Mouse (Mus musculus) ES-Bruce4 (cell line): ENCODE measurements around the gene Daam1. TPM values are rescaled to one million over a fixed set of nuclear protein-coding genes. Genes with fewer than 3 reads are reported as not detected.

Experiments
- H3K27ac ChIP-seq: 2 replicates; pipeline ENCODE4 v1.5.1; 2012; ENCODE audit warnings: low read length, inconsistent platforms; ENCODE audit not compliant: insufficient read depth
- H3K27me3 ChIP-seq: 2 replicates; pipeline ENCODE4 v1.6.1; 2012; ENCODE audit warnings: mild to moderate bottlenecking, low read length, inconsistent platforms; ENCODE audit not compliant: control insufficient read depth, poor library complexity, insufficient read depth, severe bottlenecking
- H3K36me3 ChIP-seq: 2 replicates; pipeline ENCODE4 v1.6.1; 2012; ENCODE audit warnings: inconsistent platforms, mild to moderate bottlenecking, low read length, moderate library complexity; ENCODE audit not compliant: control insufficient read depth, poor library complexity, insufficient read depth, severe bottlenecking
- H3K4me1 ChIP-seq: one replicate; pipeline ENCODE4 v1.8.1; 2011; ENCODE audit warnings: low read length; ENCODE audit not compliant: control insufficient read depth, insufficient read depth
- H3K4me3 ChIP-seq: 2 replicates; pipeline ENCODE4 v1.5.1; 2011; ENCODE audit warnings: low read depth, mild to moderate bottlenecking, low read length
- H3K9ac ChIP-seq: 2 replicates; pipeline ENCODE4 v1.6.1; 2012; ENCODE audit warnings: low read depth, mild to moderate bottlenecking, inconsistent platforms; ENCODE audit not compliant: poor library complexity, severe bottlenecking
- H3K9me3 ChIP-seq: replicated peaks from 2 replicates; pipeline ENCODE4 v1.6.1; 2012; ENCODE audit warnings: mild to moderate bottlenecking, low read length, inconsistent platforms; ENCODE audit not compliant: control insufficient read depth, poor library complexity, insufficient read depth, severe bottlenecking
- CTCF ChIP-seq: IDR thresholded peaks from one replicate; pipeline ENCODE4 v1.8.1; 2011; ENCODE audit warnings: low read depth, low read length
- EP300 ChIP-seq: IDR thresholded peaks from 2 replicates; pipeline ENCODE4 v1.6.1; 2011; ENCODE audit warnings: low read depth, low read length; ENCODE audit not compliant: insufficient read depth
- POLR2A ChIP-seq: IDR thresholded peaks from one replicate; pipeline ENCODE4 v1.8.1; 2011; ENCODE audit warnings: low read length; ENCODE audit not compliant: insufficient read depth
- polyA plus RNA-seq: library from polyadenylated mRNA; stranded (reverse); fragments of >200 nt; gene quantifications from 2 replicates; pipeline ENCODE4 v1.2.4, GENCODE M21; 2011; ENCODE audit warnings: low read depth; ENCODE audit not compliant: missing spikeins, insufficient read depth, insufficient read length

Gene Daam1
- polyA plus RNA-seq, 1 experiment, result 33.0 TPM

DNA sequence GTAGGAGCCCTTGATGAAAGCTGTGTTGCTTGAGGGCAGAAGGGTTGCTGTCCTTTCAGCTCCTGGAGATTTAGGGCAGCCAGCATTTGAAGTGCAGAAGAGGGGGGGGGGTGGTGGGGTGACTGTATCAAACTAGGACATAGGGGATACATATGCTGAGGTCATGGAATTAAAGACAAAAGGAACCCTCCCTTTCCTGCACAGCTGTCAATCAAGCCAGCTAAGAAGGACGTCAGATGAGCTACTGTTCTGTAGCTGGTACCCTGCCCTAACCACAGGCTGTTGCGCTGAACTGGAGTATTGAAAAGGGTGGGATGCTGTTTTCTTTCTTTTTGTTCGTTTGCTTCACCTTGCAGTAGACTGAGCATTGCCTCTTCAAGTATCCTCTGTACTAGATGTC, 89.1 kb downstream of the Daam1 start:
- no peak overlapping the region for H3K9ac ChIP-seq

GRCm38 (mm10) chr12:71922827-71923381, 92.0 kb downstream of the Daam1 start:
- Histone ChIP-seq H3K9me3 (no peaks in the 10 kb centered on the region), H3K27ac (no peak overlapping the region), H3K4me1 (no peaks in the 10 kb centered on the region)

More for the DNA sequence above, 89.1 kb downstream of the Daam1 start:
- Histone ChIP-seq H3K36me3 (0 out of 2 replicates have a peak, but pooled peaks cover 6% of the 10 kb centered on the region), H3K27ac (no peak overlapping the region), H3K9me3 (no peaks in the 10 kb centered on the region), H3K4me1 (no peaks in the 10 kb centered on the region), H3K4me3 (no peak overlapping the region), H3K27me3 (no peaks in the 10 kb centered on the region)
- TF ChIP-seq POLR2A, result no peak
- TF ChIP-seq EP300, result no peak
- TF ChIP-seq CTCF, result no peak

GRCm38 (mm10) chr12:71924978-71925529, 94.2 kb downstream of the Daam1 start:
- no peaks in the 10 kb centered on the region for H3K27me3 ChIP-seq
- no peak overlapping the region for H3K9ac ChIP-seq
- H3K36me3 ChIP-seq, result no peaks in the 10 kb centered on the region
- no peaks in the 10 kb centered on the region for H3K9me3 ChIP-seq
- H3K4me1 ChIP-seq, result no peaks in the 10 kb centered on the region
- H3K27ac ChIP-seq, result no peak overlapping the region
- no peak overlapping the region for H3K4me3 ChIP-seq
- TF ChIP-seq CTCF (no peak), POLR2A (no peak), EP300 (no peak)

More at GRCm38 (mm10) chr12:71922827-71923381, 92.0 kb downstream of the Daam1 start:
- H3K9ac ChIP-seq, result no peak overlapping the region
- H3K27me3 ChIP-seq, result no peaks in the 10 kb centered on the region
- TF ChIP-seq CTCF (no peak), EP300 (no peak), POLR2A (no peak)
- H3K36me3 ChIP-seq, result no peaks in the 10 kb centered on the region
- H3K4me3 ChIP-seq, result no peak overlapping the region

GRCm38 (mm10) chr12:71925990-71926700, 95.3 kb downstream of the Daam1 start:
- Histone ChIP-seq H3K4me1 (no peaks in the 10 kb centered on the region), H3K27ac (no peak overlapping the region), H3K27me3 (no peaks in the 10 kb centered on the region), H3K9ac (no peak overlapping the region), H3K36me3 (no peaks in the 10 kb centered on the region), H3K9me3 (no peaks in the 10 kb centered on the region), H3K4me3 (no peak overlapping the region)
- TF ChIP-seq POLR2A (no peak), EP300 (no peak), CTCF (no peak)

DNA sequence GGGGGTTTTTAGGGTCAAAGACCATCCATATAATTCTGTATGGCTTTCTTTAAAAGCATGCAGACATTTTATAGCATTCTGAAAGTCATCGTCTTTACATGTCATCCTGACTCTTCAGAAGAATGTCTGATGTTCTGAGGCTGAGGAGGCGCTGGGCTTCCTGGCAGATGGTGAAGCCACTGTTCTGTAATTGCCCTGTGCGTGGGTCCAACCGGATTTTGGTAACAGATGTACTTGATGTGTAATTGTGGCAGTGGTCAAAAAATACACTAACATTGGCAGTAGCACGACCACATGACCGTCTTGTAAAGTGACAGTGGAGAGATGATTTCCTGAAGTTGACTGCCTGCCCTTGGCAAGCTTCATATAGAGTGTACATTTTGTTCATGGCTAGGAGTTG, 97.2 kb downstream of the Daam1 start:
- Histone ChIP-seq H3K4me1 (no peaks in the 10 kb centered on the region), H3K9ac (no peak overlapping the region), H3K36me3 (no peaks in the 10 kb centered on the region), H3K27me3 (no peaks in the 10 kb centered on the region), H3K27ac (no peak overlapping the region), H3K4me3 (no peak overlapping the region), H3K9me3 (no peaks in the 10 kb centered on the region)
- TF ChIP-seq POLR2A (no peak), CTCF (no peak), EP300 (no peak)

DNA sequence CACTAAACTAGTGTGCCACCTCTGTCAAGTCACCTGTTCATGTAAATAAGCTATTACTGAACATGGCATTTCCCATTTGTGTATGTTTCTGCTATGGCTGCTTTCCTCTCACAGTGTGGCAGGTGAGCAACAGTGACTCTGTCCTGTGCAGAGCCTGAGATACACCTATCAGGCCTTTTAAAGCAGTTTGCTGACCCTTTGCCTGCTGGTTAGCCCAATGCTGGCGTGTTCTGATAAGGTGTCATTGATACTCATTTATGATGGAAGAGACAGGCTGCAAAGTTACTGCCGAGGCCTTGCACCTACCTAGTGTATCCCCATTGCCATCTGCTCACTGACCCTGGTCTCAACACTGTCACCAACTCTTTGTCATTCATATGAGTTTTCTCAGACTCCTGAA, 99.0 kb downstream of the Daam1 start:
- Histone ChIP-seq H3K9me3 (no peaks in the 10 kb centered on the region), H3K36me3 (no peaks in the 10 kb centered on the region), H3K4me1 (no peaks in the 10 kb centered on the region), H3K27me3 (no peaks in the 10 kb centered on the region), H3K27ac (no peak overlapping the region), H3K9ac (no peak overlapping the region), H3K4me3 (no peak overlapping the region)
- TF ChIP-seq EP300, result no peak
- no peak for TF ChIP-seq CTCF
- TF ChIP-seq POLR2A, result no peak
